Mouse (Mus musculus): ENCODE measurements around the gene Brinp2.

The Brinp2 gene

DNA sequence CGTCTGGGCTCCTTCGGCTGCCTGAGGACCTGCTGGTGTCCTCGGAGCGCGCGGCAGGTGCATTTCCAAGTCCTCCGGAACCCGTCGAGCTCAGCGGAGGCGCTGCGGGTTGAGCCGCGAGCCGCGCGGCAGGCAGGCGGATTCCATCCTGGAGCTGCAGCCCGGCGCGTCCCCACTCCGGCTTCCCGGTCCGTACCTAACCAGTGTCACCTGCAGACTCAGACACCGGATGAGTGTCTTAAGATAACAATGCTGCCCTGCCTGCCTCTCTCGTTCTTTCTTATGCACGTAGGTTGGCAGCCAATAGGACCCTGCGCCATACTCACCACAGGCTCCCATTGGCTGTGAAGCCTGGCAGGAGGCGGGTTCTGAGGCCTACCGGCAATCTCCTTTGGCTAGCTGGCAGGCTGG, at the start of gene Brinp2:
Gene Brinp2, minus strand, starts transcription at position 276 of the 411 bp plus-strand sequence.
- DNase-seq (ENCODE audit: low read depth, low spot score) = no peak

- DNase-seq (ENCODE audit: low read depth, low spot score) = no peak
Measured at GRCm38 (mm10) chr1:158400898-158401297, 44.8 kb upstream of the Brinp2 start.

DNA sequence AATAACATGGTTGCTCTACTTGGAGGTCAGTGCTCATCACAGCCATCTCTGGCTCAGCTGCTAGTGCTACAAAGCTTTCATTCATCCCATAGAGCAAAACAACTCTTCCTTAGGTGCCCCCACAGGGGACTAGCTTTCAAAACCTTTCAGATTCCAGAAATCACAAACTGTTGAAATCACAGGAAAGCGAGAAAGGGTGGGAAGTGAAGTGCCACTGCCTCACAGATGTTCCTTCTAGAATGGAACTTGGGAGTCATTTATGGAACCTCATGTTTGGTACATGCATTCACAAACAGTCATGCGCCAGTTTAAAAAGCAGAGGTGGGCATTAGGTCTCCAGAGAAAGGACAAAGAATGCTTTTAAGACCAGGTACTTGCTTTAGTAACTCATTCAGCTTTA, 40.9 kb upstream of the Brinp2 start:
- no peak for DNase-seq (ENCODE audit: low read depth, low spot score)

DNA sequence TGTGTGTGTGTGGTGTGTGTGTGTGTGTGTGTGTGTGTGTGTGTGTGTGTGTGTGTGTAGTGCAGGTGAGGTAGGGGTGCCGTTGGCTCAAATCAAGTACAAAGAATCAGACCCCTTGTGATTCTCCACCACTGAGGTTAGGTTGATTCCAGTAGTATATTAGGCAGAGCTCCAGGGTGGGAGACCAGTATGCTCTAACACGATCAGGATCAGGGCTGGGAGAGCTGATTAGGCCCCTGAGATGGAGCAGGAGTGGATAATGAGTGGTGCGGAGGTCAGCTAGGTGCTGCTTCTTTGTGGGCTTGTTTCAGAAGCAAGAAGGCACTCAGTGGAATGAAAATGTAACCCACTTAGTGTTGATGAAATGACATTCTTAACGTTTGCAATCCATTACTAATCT, 34.6 kb upstream of the Brinp2 start:
- no peak for DNase-seq (ENCODE audit: low read depth, low spot score)

DNA sequence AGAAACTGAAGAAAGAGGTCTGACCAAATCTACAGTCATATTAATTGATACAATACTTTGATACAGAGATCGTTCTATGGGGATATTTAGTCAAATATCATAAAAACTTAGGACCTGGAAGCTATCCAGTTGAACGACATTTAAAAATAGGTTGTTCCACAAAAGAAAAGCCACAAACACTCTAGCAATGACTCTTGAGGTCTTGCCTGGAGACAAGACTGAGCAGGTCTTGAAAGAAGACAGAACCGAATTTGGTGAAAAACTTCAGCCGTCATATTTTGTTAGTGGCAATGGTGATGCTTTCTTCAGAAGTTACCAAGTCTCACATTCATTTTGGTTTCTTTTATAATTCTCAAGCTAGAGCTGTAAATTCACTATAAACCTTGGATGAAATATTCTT, 32.9 kb upstream of the Brinp2 start:
- no peak for DNase-seq (ENCODE audit: low read depth, low spot score)

DNA sequence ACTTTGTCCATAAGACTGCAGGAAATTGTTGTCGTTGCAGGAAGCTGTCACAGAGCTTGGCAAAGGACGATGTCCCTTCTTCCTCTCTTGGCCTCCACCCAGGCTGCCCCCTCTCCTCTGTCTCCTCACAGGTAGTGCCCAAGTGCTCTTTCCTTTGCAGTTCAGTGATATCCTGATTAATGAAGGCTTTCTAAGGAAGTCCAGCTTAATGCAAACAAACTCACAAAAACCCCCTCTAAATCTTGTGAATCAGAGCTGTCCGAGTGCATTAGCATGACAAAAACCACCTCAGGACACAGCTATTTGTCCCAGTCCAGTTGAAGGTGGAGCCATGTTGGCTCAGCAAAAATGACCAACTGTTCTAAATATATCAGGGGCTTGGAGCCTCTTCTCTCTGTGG, 30.7 kb upstream of the Brinp2 start:
- no peak for DNase-seq (ENCODE audit: low read depth, low spot score)

- DNase-seq (ENCODE audit: low read depth, low spot score) = no peak
Measured at GRCm38 (mm10) chr1:158385311-158385710, 29.2 kb upstream of the Brinp2 start.

- no peak for DNase-seq (ENCODE audit: low read depth, low spot score)
Measured at GRCm38 (mm10) chr1:158383210-158383609, 27.1 kb upstream of the Brinp2 start.

DNA sequence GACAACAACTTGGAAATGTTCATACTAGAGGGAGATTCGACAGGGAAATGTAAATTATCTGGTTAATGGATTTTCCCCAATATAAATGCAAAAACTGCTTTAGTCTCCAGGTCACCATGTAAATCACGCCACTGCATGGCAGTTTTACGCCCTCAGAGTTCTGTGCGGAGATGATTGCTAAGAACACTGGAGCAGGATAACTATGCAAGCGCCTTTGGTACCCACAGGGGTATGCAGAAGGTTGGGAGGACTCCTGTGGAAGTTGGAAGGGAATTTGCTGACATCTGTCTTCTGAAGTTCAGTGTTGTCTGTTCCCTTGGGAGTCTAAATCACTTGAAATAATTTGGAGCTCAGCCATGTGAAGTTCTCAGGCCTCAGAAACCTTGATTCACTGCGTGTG, 26.2 kb upstream of the Brinp2 start:
- DNase-seq (ENCODE audit: low read depth, low spot score) = no peak

- no peak for DNase-seq (ENCODE audit: low read depth, low spot score)
Measured at GRCm38 (mm10) chr1:158364461-158364860, 8.3 kb upstream of the Brinp2 start.

GRCm38 (mm10) chr1:158362292-158363101, 6.4 kb upstream of the Brinp2 start:
- no peak for DNase-seq (ENCODE audit: low read depth, low spot score)

DNA sequence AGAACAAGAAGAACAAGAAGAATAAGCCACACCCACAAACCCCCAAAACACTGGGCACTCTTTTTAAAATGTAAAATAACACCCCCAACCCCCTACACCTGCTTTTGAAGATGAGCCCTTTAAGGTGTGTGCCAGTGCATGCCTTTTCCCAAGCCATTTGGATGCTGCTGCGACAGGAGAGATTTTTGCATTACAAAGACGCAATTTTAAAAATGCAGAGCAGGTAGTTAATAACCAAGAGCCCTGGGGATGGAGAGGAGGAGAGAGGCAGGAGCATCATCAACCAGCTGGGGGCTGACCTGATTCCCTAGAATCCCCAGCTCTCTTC, 5.8 kb upstream of the Brinp2 start, which contains the start of gene Astn1:
Gene Astn1, plus strand, starts transcription at position 310 of the 328 bp plus-strand sequence.
- DNase-seq (ENCODE audit: low read depth, low spot score) = no peak

DNA sequence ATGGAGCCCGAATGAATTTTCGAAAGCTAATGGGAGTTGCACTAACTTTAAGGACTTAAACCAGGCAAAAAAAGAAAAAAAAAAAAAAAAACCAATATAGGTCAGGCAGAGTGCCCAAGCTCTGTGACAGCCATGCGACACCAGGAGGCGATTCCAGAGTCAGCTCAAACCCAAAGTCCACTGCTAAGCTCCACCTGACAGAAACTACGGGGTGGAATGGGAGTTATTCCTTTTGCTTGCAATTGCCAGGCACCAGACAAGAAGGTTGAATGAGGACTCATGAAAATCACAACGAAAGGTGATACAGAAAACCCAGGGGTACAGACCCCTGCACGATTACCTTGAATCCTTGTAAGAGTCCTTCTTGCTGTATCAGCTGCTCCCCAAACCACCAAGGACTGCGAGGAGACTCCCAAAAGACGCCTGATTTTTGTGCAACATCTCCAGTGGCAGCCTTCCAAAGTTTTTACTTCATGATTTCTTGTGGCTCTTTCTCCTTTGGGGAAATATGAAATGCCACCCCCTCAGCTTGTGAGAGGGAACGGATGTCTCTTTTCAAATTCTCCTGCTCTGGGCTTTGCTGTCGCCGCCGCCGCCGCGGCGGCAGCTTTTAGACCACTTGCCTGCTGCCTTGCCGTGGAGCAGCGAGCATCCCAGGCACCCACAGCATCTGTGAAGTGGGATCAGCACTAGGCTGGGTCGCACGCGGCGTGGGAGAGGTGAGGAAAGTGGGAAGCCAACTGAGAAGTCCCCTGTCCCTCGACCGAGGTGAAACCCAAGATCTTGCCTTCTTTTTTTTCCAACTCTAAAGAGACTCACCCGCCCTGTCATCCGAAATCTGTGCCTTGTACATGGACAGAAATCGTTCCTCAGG, 712 bp downstream of the Brinp2 start:
- no peak for DNase-seq (ENCODE audit: low read depth, low spot score)

DNA sequence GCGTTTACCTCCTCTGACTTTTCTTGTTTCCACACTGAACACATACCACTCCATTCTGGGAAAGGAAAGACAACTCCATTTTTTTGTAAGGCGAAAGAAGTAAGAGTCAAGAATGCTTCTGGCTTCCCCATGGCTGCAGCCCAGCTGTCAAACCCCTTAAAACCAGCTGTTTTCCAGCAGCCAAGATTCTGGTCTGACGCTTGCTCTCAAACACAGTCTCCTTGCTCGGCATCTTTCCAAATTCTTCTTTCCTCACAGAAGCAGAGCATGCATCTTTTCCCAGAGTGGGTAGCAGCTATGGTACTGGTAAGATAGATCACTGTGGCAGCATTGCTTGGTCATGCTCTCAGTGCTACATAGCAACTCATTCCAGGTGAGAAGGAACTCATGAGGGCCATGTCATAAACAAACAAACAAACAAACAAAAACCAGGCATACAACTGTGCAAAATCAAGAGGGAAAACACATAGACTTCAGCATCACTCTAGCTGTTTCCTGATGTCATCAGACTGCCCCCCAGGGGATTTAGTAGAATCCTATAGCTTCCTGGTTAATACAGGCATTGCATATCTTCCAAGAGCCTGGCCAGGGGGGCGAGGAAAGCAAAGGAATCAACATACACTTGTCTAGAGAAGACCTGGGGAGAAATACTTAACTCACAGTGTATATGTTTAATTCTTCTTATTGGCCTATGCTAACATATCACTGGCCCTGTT, 2.3 kb downstream of the Brinp2 start:
- DNase-seq (ENCODE audit: low read depth, low spot score) = no peak

- DNase-seq (ENCODE audit: low read depth, low spot score) = no peak
Measured at GRCm38 (mm10) chr1:158343243-158343714, 12.8 kb downstream of the Brinp2 start.

GRCm38 (mm10) chr1:158328839-158329238, 27.3 kb downstream of the Brinp2 start:
- no peak for DNase-seq (ENCODE audit: low read depth, low spot score)

DNA sequence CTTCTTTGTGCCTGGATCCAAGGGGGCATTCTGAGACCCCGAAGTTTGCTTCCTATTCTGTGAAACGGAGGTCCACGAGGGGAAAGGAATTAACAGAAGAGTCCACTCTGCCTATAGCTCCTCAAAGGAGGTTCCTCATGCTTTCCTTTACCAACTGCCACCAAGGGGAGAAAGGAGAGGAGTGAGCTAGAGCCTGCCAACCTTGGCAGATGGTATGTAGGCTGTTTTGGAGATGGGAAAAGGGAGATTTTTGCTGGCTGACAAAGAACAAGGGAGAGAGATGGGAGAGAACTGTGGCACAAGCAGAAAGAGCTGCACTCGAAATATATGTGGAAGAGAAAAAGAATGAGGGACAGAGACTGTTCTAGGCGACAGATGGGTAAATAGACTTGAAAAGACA, 28.0 kb downstream of the Brinp2 start:
- no peak for DNase-seq (ENCODE audit: low read depth, low spot score)

- no peak for DNase-seq (ENCODE audit: low read depth, low spot score)
Measured at GRCm38 (mm10) chr1:158323325-158323724, 32.8 kb downstream of the Brinp2 start.

GRCm38 (mm10) chr1:158310426-158311156, 45.5 kb downstream of the Brinp2 start:
- peak; percentile 69 for DNase-seq (ENCODE audit: low read depth, low spot score)

GRCm38 (mm10) chr1:158297042-158297441, 59.1 kb downstream of the Brinp2 start:
- no peak for DNase-seq (ENCODE audit: low read depth, low spot score)

- DNase-seq (ENCODE audit: low read depth, low spot score) = no peak
Measured at GRCm38 (mm10) chr1:158296287-158296931, 59.7 kb downstream of the Brinp2 start.
